Mouse (Mus musculus) mesoderm, embryonic 11.5 days (tissue): ENCODE measurements around the gene Nr5a2.
A peak's percentile ranks its signal among the peaks of the same experiment; 100 is the strongest.

ENCODE experiments used
- DNase-seq: peaks from one replicate; pipeline ENCODE4 v3.0.0-alpha.2; 2012; ENCODE audit warnings: low read depth, low spot score

Nr5a2 gene

GRCm38 (mm10) chr1:136960428-136961012 is at the start of gene Nr5a2:
Gene Nr5a2 (minus strand): TSS chr1:136960448.
- DNase-seq = no peak

- peak; percentile 6 for DNase-seq
Observed at GRCm38 (mm10) chr1:137008726-137009239, 48.5 kb upstream of the Nr5a2 start.

- no peak for DNase-seq
Observed at GRCm38 (mm10) chr1:137003816-137004215, 43.6 kb upstream of the Nr5a2 start.

- no peak for DNase-seq
Observed at GRCm38 (mm10) chr1:137003144-137003543, 42.9 kb upstream of the Nr5a2 start.

GRCm38 (mm10) chr1:136991762-136992352 is 31.6 kb upstream of the Nr5a2 start:
- DNase-seq = no peak

GRCm38 (mm10) chr1:136980253-136980893 is 20.1 kb upstream of the Nr5a2 start:
- DNase-seq = no peak

- DNase-seq = no peak
Observed at GRCm38 (mm10) chr1:136977867-136978266, 17.6 kb upstream of the Nr5a2 start.

- DNase-seq = no peak
Observed at GRCm38 (mm10) chr1:136974040-136974439, 13.8 kb upstream of the Nr5a2 start.

GRCm38 (mm10) chr1:136973016-136973415 is 12.8 kb upstream of the Nr5a2 start:
- no peak for DNase-seq

- no peak for DNase-seq
Observed at GRCm38 (mm10) chr1:136970995-136971394, 10.7 kb upstream of the Nr5a2 start.

GRCm38 (mm10) chr1:136966728-136967386 is 6.6 kb upstream of the Nr5a2 start:
- DNase-seq = no peak

GRCm38 (mm10) chr1:136959491-136959890 is 757 bp downstream of the Nr5a2 start:
- no peak for DNase-seq

GRCm38 (mm10) chr1:136958666-136959065 is 1.6 kb downstream of the Nr5a2 start:
- no peak for DNase-seq

- DNase-seq = no peak
Observed at GRCm38 (mm10) chr1:136958185-136958584, 2.1 kb downstream of the Nr5a2 start.

- no peak for DNase-seq
Observed at GRCm38 (mm10) chr1:136957696-136958095, 2.6 kb downstream of the Nr5a2 start.

- no peak for DNase-seq
Observed at GRCm38 (mm10) chr1:136954108-136954494, 6.1 kb downstream of the Nr5a2 start.

- no peak for DNase-seq
Observed at GRCm38 (mm10) chr1:136953444-136954107, 6.7 kb downstream of the Nr5a2 start.

GRCm38 (mm10) chr1:136952609-136953311 is 7.5 kb downstream of the Nr5a2 start:
- DNase-seq = peak; percentile 60

GRCm38 (mm10) chr1:136951946-136952531 is 8.2 kb downstream of the Nr5a2 start:
- no peak for DNase-seq

GRCm38 (mm10) chr1:136951155-136951650 is 9.0 kb downstream of the Nr5a2 start:
- no peak for DNase-seq

GRCm38 (mm10) chr1:136949323-136949741 is 10.9 kb downstream of the Nr5a2 start:
- no peak for DNase-seq
